Mouse (Mus musculus) spleen, adult 2 months (tissue): ENCODE results near the gene Mdga2.

Source experiments
- CTCF ChIP-seq: fragments of 200-500 bp; IDR thresholded peaks from 2 replicates; pipeline ENCODE4 v1.5.1; 2011; ENCODE audit warnings: mild to moderate bottlenecking, inconsistent platforms; ENCODE audit not compliant: insufficient read depth, insufficient read length, insufficient replicate concordance; ENCODE audit errors: extremely low read depth
- POLR2A ChIP-seq: fragments of 200-500 bp; IDR thresholded peaks from 2 replicates; pipeline ENCODE4 v1.6.1; 2011; ENCODE audit warnings: low read depth, low read length, inconsistent platforms

- no peak for TF ChIP-seq POLR2A
- no peak for TF ChIP-seq CTCF
Measured at GRCm38 (mm10) chr12:67267409-67267808, 45.1 kb upstream of the Mdga2 start.
